Comparison of ENCODE assay signal across 1 mouse cellular context in the genomic region with DNA sequence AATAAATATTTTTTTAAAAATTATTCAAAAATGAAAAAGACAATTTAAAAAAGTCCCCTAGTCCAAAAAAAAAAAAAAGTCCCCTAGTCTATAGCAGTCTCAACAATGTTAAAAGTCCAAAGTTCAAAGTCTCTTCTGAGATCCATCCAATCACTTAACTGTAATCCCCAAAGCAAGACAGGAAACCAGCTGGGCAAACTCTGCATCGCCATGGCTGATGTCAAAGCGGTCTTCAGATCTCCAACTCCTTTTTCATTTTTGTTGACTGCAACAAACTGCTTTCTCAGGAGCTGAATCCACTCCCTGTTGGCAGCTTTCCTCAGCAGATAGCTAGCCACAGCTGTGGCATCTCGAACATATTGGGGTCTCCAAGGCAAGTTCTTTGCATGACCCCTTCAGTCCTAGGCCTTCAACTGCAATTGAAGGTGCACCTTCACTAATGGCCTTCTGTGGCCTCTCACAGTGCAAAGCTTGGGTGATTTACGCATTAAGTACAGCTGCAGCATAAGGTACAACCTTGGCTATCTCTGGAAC.
A peak's percentile ranks its signal among the peaks of the same experiment; 100 is the strongest.
TF ChIP-seq lines count a peak whose summit lies in the region.

No protein-coding gene starts in this region.

TF ChIP-seq in MEL, 35 proteins besides CTCF, POLR2A, EP300 and RAD21:
- peak; percentile 60; the same call in 1 of the 2 replicates for TF ChIP-seq ZNF384 (IDR thresholded peaks at IDR 0.05; ENCODE audit: low read depth, low read length)
